Mouse (Mus musculus): ENCODE results near the gene Micu2.

DNA sequence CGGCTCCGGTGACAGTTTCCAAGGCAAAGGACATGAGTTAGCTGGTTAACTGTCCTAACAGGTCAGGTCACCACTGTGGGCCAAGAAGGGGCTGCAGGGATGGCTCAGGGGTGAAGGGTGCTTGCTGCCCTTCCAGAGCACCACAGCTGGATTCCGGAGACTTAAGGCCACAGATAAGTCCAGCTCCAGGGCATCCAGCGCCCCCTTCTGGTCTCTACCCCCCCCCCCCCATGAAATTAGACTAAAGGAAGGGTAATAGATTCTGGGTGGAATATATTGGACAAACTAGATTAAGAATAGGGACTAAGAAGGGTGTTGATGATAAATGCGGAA is 306 bp upstream of the Micu2 start:
- TF ChIP-seq CTCF (IDR thresholded peaks at IDR 0.05; ENCODE audit: borderline replicate concordance, insufficient read depth, low read depth, low read length) (no peak), POLR2A (IDR thresholded peaks at IDR 0.05; ENCODE audit: borderline replicate concordance, insufficient read depth, low read length) (no peak)

Measured in cerebellum, adult 2 months (tissue).